In the genomic region with DNA sequence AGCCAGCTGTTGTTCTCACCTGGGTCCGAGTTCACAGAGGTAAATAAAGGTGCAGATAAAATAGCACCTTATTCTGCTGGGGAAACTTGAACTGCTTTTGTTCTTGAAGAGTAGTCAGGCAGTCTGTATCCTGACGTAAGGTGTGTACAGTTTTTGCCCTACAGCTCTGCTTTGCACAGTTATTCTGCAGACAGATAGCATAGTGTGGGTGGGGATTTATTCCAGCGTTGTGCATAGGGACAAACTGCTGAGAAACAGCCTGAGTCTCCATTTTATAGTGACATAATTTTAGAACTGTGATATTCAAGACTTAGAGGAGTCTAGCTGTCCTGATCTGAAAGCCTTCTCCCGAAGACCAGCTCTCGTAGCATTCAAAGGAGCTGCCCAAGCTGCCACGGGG, we compare ENCODE assay signal across 17 mouse cellular contexts. TPM values are rescaled to one million over a fixed set of nuclear protein-coding genes. Genes with fewer than 3 reads are reported as not detected.
DNase-seq lines count a peak whose midpoint lies in the region; ATAC-seq lines count a peak whose summit lies in the region.
"Had no signal": no experiment of that assay in that cellular context is flagged by ENCODE, and none has a peak within 500 bp of the region (broad histone marks: within the 10 kb centered on the region; RNA-seq: fewer than 3 reads in every experiment).

No protein-coding gene starts in this region.

- ATAC-seq in frontal cortex, adult (ENCODE audit: low TSS enrichment): peak; percentile 98
- ATAC-seq: forebrain, embryonic 14.5 days; forebrain, embryonic 16.5 days had no signal

- DNase-seq in frontal cortex, adult 2 months (ENCODE audit: extremely low spot score in 1 of 2, low spot score in 1 of 2): no peak
- peak; percentile 74 for DNase-seq in heart, adult 11 months
- DNase-seq in heart, postnatal 25 days (ENCODE audit: low spot score): no peak
- no peak for DNase-seq in cerebellum, postnatal 36 days
- DNase-seq: adrenal gland, adult 2 months; adrenal gland, postnatal 10 days; adrenal gland, postnatal 25 days; cerebellum, adult 11-12 months; cerebellum, adult 2 months; cerebellum, adult 9-10 months; cerebellum, postnatal 10 days; cerebellum, postnatal 25 days; embryo, embryonic 11 days had no signal

- intact Hi-C loops in heart, postnatal 25 days (cut with DNase I): no loop called here

RNA-seq across cellular contexts. Expression of gene Tbc1d19, which starts 46.6 kb away (rescaled TPM):
- 60.9 and 65.4 TPM in 2 replicates for polyA plus RNA-seq in frontal cortex, adult 2 months (2012; rRNA removed)
- 10 to 100 TPM; 20.6 to 20.9 TPM for total RNA-seq in heart, postnatal 25 days (2021)
- total RNA-seq: MEL had no signal
